Mouse (Mus musculus) erythroid progenitor cell, adult 5-6 weeks (primary cell): ENCODE results near the gene Alkbh6. TPM values are rescaled to one million over a fixed set of nuclear protein-coding genes. Genes with fewer than 3 reads are reported as not detected.

Experiments used
- ATAC-seq: replicated peaks from 2 replicates; pipeline ENCODE4 v1.8.0; 2016; ENCODE audit warnings: moderate number of reproducible peaks, mild to moderate bottlenecking, moderate TSS enrichment, inconsistent platforms; ENCODE audit not compliant: poor library complexity, low FRiP score, severe bottlenecking
- total RNA-seq, 2 experiments: library from RNA; stranded (forward) in 1 of 2; stranded (reverse) in 1 of 2; fragments of 150-400 nt in 1 of 2; fragments of 186-747, 209-891 nt in 1 of 2; gene quantifications; 2 replicates each; pipeline versions ENCODE4 v1.2.3 to v1.2.4; 2015 to 2017; ENCODE audit warnings: low replicate concordance in 2 of 2

Alkbh6 gene
- total RNA-seq (2015; ENCODE audit: low replicate concordance) (2.5 and 11.3 TPM in 2 replicates), total RNA-seq (2017; ENCODE audit: low replicate concordance) (4.2 TPM in 1 of 2 replicates, not detected in the other)

- peak; percentile 90 for ATAC-seq
Measured at GRCm38 (mm10) chr7:30308076-30309005, at the start of gene Alkbh6. Gene Alkbh6 (plus strand): TSS chr7:30308717.

GRCm38 (mm10) chr7:30265041-30265440 lies 43.5 kb upstream of the Alkbh6 start:
- ATAC-seq = no peak

GRCm38 (mm10) chr7:30265531-30265930 lies 43.0 kb upstream of the Alkbh6 start:
- ATAC-seq = no peak

- ATAC-seq = no peak
Measured at GRCm38 (mm10) chr7:30265935-30266334, 42.6 kb upstream of the Alkbh6 start.

GRCm38 (mm10) chr7:30266780-30267179 lies 41.7 kb upstream of the Alkbh6 start:
- no peak for ATAC-seq

- no peak for ATAC-seq
Measured at GRCm38 (mm10) chr7:30269641-30270040, 38.9 kb upstream of the Alkbh6 start.

- ATAC-seq = no peak
Measured at GRCm38 (mm10) chr7:30274383-30274782, 34.1 kb upstream of the Alkbh6 start.

GRCm38 (mm10) chr7:30278911-30279310 lies 29.6 kb upstream of the Alkbh6 start:
- ATAC-seq = no peak

GRCm38 (mm10) chr7:30279536-30279935 lies 29.0 kb upstream of the Alkbh6 start:
- ATAC-seq = peak; percentile 70

GRCm38 (mm10) chr7:30279951-30280669 lies 28.4 kb upstream of the Alkbh6 start, which contains the start of the genes Thap8 and Wdr62:
Gene Thap8 (plus strand): TSS chr7:30280094.
Gene Wdr62 (minus strand): TSS chr7:30280419.
- peak; percentile 92 for ATAC-seq

GRCm38 (mm10) chr7:30280670-30281138 lies 27.8 kb upstream of the Alkbh6 start:
- ATAC-seq = peak; percentile 62

GRCm38 (mm10) chr7:30281522-30281921 lies 27.0 kb upstream of the Alkbh6 start:
- no peak for ATAC-seq

GRCm38 (mm10) chr7:30282740-30283139 lies 25.8 kb upstream of the Alkbh6 start:
- no peak for ATAC-seq

- ATAC-seq = no peak
Measured at GRCm38 (mm10) chr7:30286701-30287410, 21.7 kb upstream of the Alkbh6 start.

- ATAC-seq = no peak
Measured at GRCm38 (mm10) chr7:30288046-30288445, 20.5 kb upstream of the Alkbh6 start.

- no peak for ATAC-seq
Measured at GRCm38 (mm10) chr7:30289071-30289713, 19.3 kb upstream of the Alkbh6 start.

GRCm38 (mm10) chr7:30289714-30290399 lies 18.7 kb upstream of the Alkbh6 start:
- no peak for ATAC-seq

- no peak for ATAC-seq
Measured at GRCm38 (mm10) chr7:30291215-30292131, 17.0 kb upstream of the Alkbh6 start, which contains the start of gene Clip3. Gene Clip3 (plus strand): TSS chr7:30291728.
